Mouse (Mus musculus) hindbrain, embryonic 11.5 days (tissue): ENCODE results near the gene Kctd17. TPM values are rescaled to one million over a fixed set of nuclear protein-coding genes. Genes with fewer than 3 reads are reported as not detected.
A peak's percentile ranks its signal among the peaks of the same experiment; 100 is the strongest.

ENCODE experiments used
- ATAC-seq: fragments of 200-750 bp; cut with Nextera tagmentation; 2 replicates; pipeline ENCODE4 v1.8.0; 2017; ENCODE audit warnings: mild to moderate bottlenecking, moderate TSS enrichment, moderate library complexity; ENCODE audit not compliant: low FRiP score
- DNase-seq: peaks from one replicate; pipeline ENCODE4 v3.0.0-alpha.2; 2015; ENCODE audit warnings: low spot score
- H3K27ac ChIP-seq: fragments of 300-500 bp; sonication (generic); 2 replicates; pipeline ENCODE4 v1.5.1; 2014; ENCODE audit warnings: mild to moderate bottlenecking, low read depth, low read length
- H3K27me3 ChIP-seq: fragments of 300-500 bp; sonication (generic); 2 replicates; pipeline ENCODE4 v1.6.1; 2014; ENCODE audit warnings: mild to moderate bottlenecking, low read length, moderate library complexity, mixed read lengths; ENCODE audit not compliant: control insufficient read depth, insufficient read depth
- H3K36me3 ChIP-seq: fragments of 300-500 bp; sonication (generic); 2 replicates; pipeline ENCODE4 v1.6.1; 2014; ENCODE audit warnings: mild to moderate bottlenecking, low read length, moderate library complexity, mixed read lengths; ENCODE audit not compliant: control insufficient read depth, insufficient read depth
- H3K4me1 ChIP-seq: fragments of 300-500 bp; sonication (generic); replicated peaks from 2 replicates; pipeline ENCODE4 v1.6.1; 2014; ENCODE audit warnings: low read length, mixed read lengths; ENCODE audit not compliant: control insufficient read depth, insufficient read depth
- H3K4me2 ChIP-seq: fragments of 300-500 bp; sonication (generic); replicated peaks from 2 replicates; pipeline ENCODE4 v1.6.1; 2014; ENCODE audit warnings: mild to moderate bottlenecking, low read depth, low read length
- H3K4me3 ChIP-seq: fragments of 300-500 bp; sonication (generic); 2 replicates; pipeline ENCODE4 v1.5.1; 2014; ENCODE audit warnings: low read depth, low read length
- H3K9ac ChIP-seq: fragments of 300-500 bp; sonication (generic); 2 replicates; pipeline ENCODE4 v1.6.1; 2014; ENCODE audit warnings: low read depth, low read length
- H3K9me3 ChIP-seq: fragments of 300-500 bp; sonication (generic); 2 replicates; pipeline ENCODE4 v1.6.1; 2016; ENCODE audit warnings: low read length; ENCODE audit not compliant: control insufficient read depth
- WGBS: fragments of 180-500 bp; shearing (Covaris S2); extraction: QIAGEN DNeasy Blood & Tissue Kit; methylation state at CpG from one replicate; pipeline ENCODE4 v1.1.7; 2014; 5-methylcytosine and 5-hydroxymethylcytosine counted together
- polyA plus RNA-seq: library from polyadenylated mRNA; unstranded; fragments of >200 nt; fragmentation: Nextera tagmentation; extraction: Ambion mirVana; gene quantifications from 2 replicates; pipeline ENCODE4 v1.2.1, GENCODE M21; 2014

The Kctd17 gene
- polyA plus RNA-seq, 1 experiment from 2014 or later: 65.8 TPM

- Histone ChIP-seq H3K27me3 (no peaks in the 10 kb centered on the region), H3K9ac (peak overlapping the region; percentile 40), H3K4me1 (peaks cover 16% of the 10 kb centered on the region), H3K27ac (peak overlapping the region; percentile 79), H3K36me3 (0 out of 2 replicates have a peak, but pooled peaks cover 3% of the 10 kb centered on the region), H3K4me2 (peak overlapping the region; percentile 45), H3K4me3 (peak overlapping the region; percentile 1; the same call in 1 of the 2 replicates), H3K9me3 (no peaks in the 10 kb centered on the region)
- WGBS: 9% methylated on average over 23 of the region's 32 CpGs
- ATAC-seq: peak; percentile 55
- DNase-seq: peak; percentile 71
These were observed 8.2 kb downstream of the Kctd17 start for GRCm38 (mm10) chr15:78436380-78437192.

- H3K9me3 ChIP-seq: no peaks in the 10 kb centered on the region
- peak overlapping the region; percentile 40; the same call in 1 of the 2 replicates for H3K9ac ChIP-seq
- WGBS: 11% methylated on average over 23 of the region's 23 CpGs
- H3K4me1 ChIP-seq: peaks cover 16% of the 10 kb centered on the region
- H3K4me2 ChIP-seq: peak overlapping the region; percentile 45
- DNase-seq: no peak
- 0 out of 2 replicates have a peak overlapping the region, but pooled peaks have one; percentile 2 for H3K4me3 ChIP-seq
- H3K27me3 ChIP-seq: no peaks in the 10 kb centered on the region
- 0 out of 2 replicates have a peak, but pooled peaks cover 3% of the 10 kb centered on the region for H3K36me3 ChIP-seq
- peak; percentile 17 for ATAC-seq
- H3K27ac ChIP-seq: peak overlapping the region; percentile 79
These were observed 9.1 kb downstream of the Kctd17 start for GRCm38 (mm10) chr15:78437237-78438017.

- ATAC-seq (no peak), DNase-seq (no peak)
- WGBS: 45% methylated on average over 4 of the region's 4 CpGs
- Histone ChIP-seq H3K9me3 (no peaks in the 10 kb centered on the region), H3K36me3 (0 out of 2 replicates have a peak, but pooled peaks cover 3% of the 10 kb centered on the region), H3K9ac (no peak overlapping the region), H3K27me3 (no peaks in the 10 kb centered on the region), H3K4me2 (no peak overlapping the region), H3K4me3 (no peak overlapping the region), H3K4me1 (peaks cover 16% of the 10 kb centered on the region), H3K27ac (no peak overlapping the region)
These were observed 9.6 kb downstream of the Kctd17 start for GRCm38 (mm10) chr15:78438018-78438394.

GRCm38 (mm10) chr15:78438505-78438904 is 10.1 kb downstream of the Kctd17 start:
- ATAC-seq (no peak), DNase-seq (no peak)
- no peaks in the 10 kb centered on the region for H3K27me3 ChIP-seq
- H3K27ac ChIP-seq: no peak overlapping the region
- no peak overlapping the region for H3K4me2 ChIP-seq
- 48% methylated on average over 8 of the region's 8 CpGs for WGBS
- 0 out of 2 replicates have a peak, but pooled peaks cover 3% of the 10 kb centered on the region for H3K36me3 ChIP-seq
- H3K4me1 ChIP-seq: peaks cover 16% of the 10 kb centered on the region
- no peak overlapping the region for H3K4me3 ChIP-seq
- no peak overlapping the region for H3K9ac ChIP-seq
- no peaks in the 10 kb centered on the region for H3K9me3 ChIP-seq

GRCm38 (mm10) chr15:78438973-78439372 is 10.6 kb downstream of the Kctd17 start:
- Histone ChIP-seq H3K27me3 (no peaks in the 10 kb centered on the region), H3K4me1 (peaks cover 16% of the 10 kb centered on the region), H3K36me3 (no peaks in the 10 kb centered on the region), H3K27ac (no peak overlapping the region), H3K9me3 (no peaks in the 10 kb centered on the region), H3K9ac (no peak overlapping the region), H3K4me3 (no peak overlapping the region), H3K4me2 (no peak overlapping the region)
- WGBS: 64% methylated on average over 9 of the region's 9 CpGs
- ATAC-seq (no peak), DNase-seq (no peak)

GRCm38 (mm10) chr15:78442231-78442630 is 13.9 kb downstream of the Kctd17 start:
- no peaks in the 10 kb centered on the region for H3K27me3 ChIP-seq
- ATAC-seq (no peak), DNase-seq (no peak)
- H3K4me2 ChIP-seq: no peak overlapping the region
- H3K4me1 ChIP-seq: peaks cover 6% of the 10 kb centered on the region
- no peaks in the 10 kb centered on the region for H3K36me3 ChIP-seq
- no peaks in the 10 kb centered on the region for H3K9me3 ChIP-seq
- no peak overlapping the region for H3K27ac ChIP-seq
- no peak overlapping the region for H3K4me3 ChIP-seq
- WGBS: 86% methylated on average over 19 of the region's 19 CpGs
- H3K9ac ChIP-seq: no peak overlapping the region

GRCm38 (mm10) chr15:78443857-78444256 is 15.5 kb downstream of the Kctd17 start:
- Histone ChIP-seq H3K36me3 (no peaks in the 10 kb centered on the region), H3K9me3 (no peaks in the 10 kb centered on the region), H3K27me3 (no peaks in the 10 kb centered on the region), H3K4me3 (no peak overlapping the region), H3K9ac (no peak overlapping the region), H3K4me1 (no peaks in the 10 kb centered on the region), H3K4me2 (no peak overlapping the region), H3K27ac (no peak overlapping the region)
- DNase-seq (no peak), ATAC-seq (no peak)
- WGBS: 64% methylated on average over 6 of the region's 6 CpGs

- Histone ChIP-seq H3K9me3 (no peaks in the 10 kb centered on the region), H3K4me1 (no peaks in the 10 kb centered on the region), H3K4me2 (no peak overlapping the region), H3K4me3 (no peak overlapping the region), H3K9ac (no peak overlapping the region), H3K27ac (no peak overlapping the region), H3K36me3 (no peaks in the 10 kb centered on the region), H3K27me3 (no peaks in the 10 kb centered on the region)
- no peak for DNase-seq
- ATAC-seq: no peak
- WGBS: 51% methylated on average over 7 of the region's 7 CpGs
These were observed 18.8 kb downstream of the Kctd17 start for GRCm38 (mm10) chr15:78447121-78447520.
